Mouse (Mus musculus): ENCODE measurements at regions not wholly inside any gene's neighbourhood (a gene's known extent, or its start where the extent isn't known, plus 50 kb on each side); places are given as distances from the start of the nearest gene placed in this dataset.

- TF ChIP-seq POLR2A (IDR thresholded peaks at IDR 0.05; ENCODE audit: control insufficient read depth, extremely low read depth, insufficient read depth, low read length, poor library complexity): no peak
- no peak for TF ChIP-seq CTCF (IDR thresholded peaks at IDR 0.05; ENCODE audit: borderline replicate concordance, control insufficient read depth, extremely low read depth, insufficient read depth, low read length, poor library complexity)
- no peak overlapping the region for H3K4me3 ChIP-seq (ENCODE audit: control insufficient read depth, insufficient read depth, low read length)
- H3K36me3 ChIP-seq (ENCODE audit: control insufficient read depth, insufficient read depth, low read length): no peaks in the 10 kb centered on the region
- no peak for DNase-seq
- H3K4me1 ChIP-seq (replicated peaks; ENCODE audit: control insufficient read depth, insufficient read depth, low read length): no peaks in the 10 kb centered on the region
- H3K27me3 ChIP-seq (ENCODE audit: control insufficient read depth, insufficient read depth, low read length): no peaks in the 10 kb centered on the region
- 78% methylated on average over 3 of the region's 3 CpGs for WGBS
- no peak overlapping the region for H3K27ac ChIP-seq (ENCODE audit: control insufficient read depth, insufficient read depth, low read length)
Observed at GRCm38 (mm10) chr7:83035190-83035589, 168.1 kb downstream of the Mex3b start.

- DNase-seq: no peak
- no peak for TF ChIP-seq CTCF (IDR thresholded peaks at IDR 0.05; ENCODE audit: borderline replicate concordance, control insufficient read depth, extremely low read depth, insufficient read depth, low read length, poor library complexity)
- TF ChIP-seq POLR2A (IDR thresholded peaks at IDR 0.05; ENCODE audit: control insufficient read depth, extremely low read depth, insufficient read depth, low read length, poor library complexity): no peak
- H3K27me3 ChIP-seq (ENCODE audit: control insufficient read depth, insufficient read depth, low read length): no peaks in the 10 kb centered on the region
- no peak overlapping the region for H3K4me3 ChIP-seq (ENCODE audit: control insufficient read depth, insufficient read depth, low read length)
- H3K36me3 ChIP-seq (ENCODE audit: control insufficient read depth, insufficient read depth, low read length): no peaks in the 10 kb centered on the region
- H3K27ac ChIP-seq (ENCODE audit: control insufficient read depth, insufficient read depth, low read length): no peak overlapping the region
- WGBS: 94% methylated on average over 2 of the region's 2 CpGs
- no peaks in the 10 kb centered on the region for H3K4me1 ChIP-seq (replicated peaks; ENCODE audit: control insufficient read depth, insufficient read depth, low read length)
Observed at GRCm38 (mm10) chr7:83036397-83036796, 169.3 kb downstream of the Mex3b start.

GRCm38 (mm10) chr7:83037100-83037499, 170.0 kb downstream of the Mex3b start:
- Histone ChIP-seq H3K4me1 (replicated peaks; ENCODE audit: control insufficient read depth, insufficient read depth, low read length) (no peaks in the 10 kb centered on the region), H3K27ac (ENCODE audit: control insufficient read depth, insufficient read depth, low read length) (no peak overlapping the region), H3K4me3 (ENCODE audit: control insufficient read depth, insufficient read depth, low read length) (no peak overlapping the region), H3K36me3 (ENCODE audit: control insufficient read depth, insufficient read depth, low read length) (no peaks in the 10 kb centered on the region), H3K27me3 (ENCODE audit: control insufficient read depth, insufficient read depth, low read length) (no peaks in the 10 kb centered on the region)
- TF ChIP-seq CTCF (IDR thresholded peaks at IDR 0.05; ENCODE audit: borderline replicate concordance, control insufficient read depth, extremely low read depth, insufficient read depth, low read length, poor library complexity) (no peak), POLR2A (IDR thresholded peaks at IDR 0.05; ENCODE audit: control insufficient read depth, extremely low read depth, insufficient read depth, low read length, poor library complexity) (no peak)
- 68% methylated on average over 2 of the region's 2 CpGs for WGBS
- DNase-seq: no peak

GRCm38 (mm10) chr7:83037714-83038113, 170.6 kb downstream of the Mex3b start:
- no peak for DNase-seq
- no peak overlapping the region for H3K4me3 ChIP-seq (ENCODE audit: control insufficient read depth, insufficient read depth, low read length)
- no peaks in the 10 kb centered on the region for H3K36me3 ChIP-seq (ENCODE audit: control insufficient read depth, insufficient read depth, low read length)
- TF ChIP-seq CTCF (IDR thresholded peaks at IDR 0.05; ENCODE audit: borderline replicate concordance, control insufficient read depth, extremely low read depth, insufficient read depth, low read length, poor library complexity) (no peak), POLR2A (IDR thresholded peaks at IDR 0.05; ENCODE audit: control insufficient read depth, extremely low read depth, insufficient read depth, low read length, poor library complexity) (no peak)
- H3K27ac ChIP-seq (ENCODE audit: control insufficient read depth, insufficient read depth, low read length): no peak overlapping the region
- 99% methylated on average over 2 of the region's 2 CpGs for WGBS
- no peaks in the 10 kb centered on the region for H3K27me3 ChIP-seq (ENCODE audit: control insufficient read depth, insufficient read depth, low read length)
- H3K4me1 ChIP-seq (replicated peaks; ENCODE audit: control insufficient read depth, insufficient read depth, low read length): no peaks in the 10 kb centered on the region

- H3K27ac ChIP-seq (ENCODE audit: control insufficient read depth, insufficient read depth, low read length): no peak overlapping the region
- H3K27me3 ChIP-seq (ENCODE audit: control insufficient read depth, insufficient read depth, low read length): no peaks in the 10 kb centered on the region
- WGBS: 93% methylated on average over 3 of the region's 3 CpGs
- no peak for TF ChIP-seq POLR2A (IDR thresholded peaks at IDR 0.05; ENCODE audit: control insufficient read depth, extremely low read depth, insufficient read depth, low read length, poor library complexity)
- TF ChIP-seq CTCF (IDR thresholded peaks at IDR 0.05; ENCODE audit: borderline replicate concordance, control insufficient read depth, extremely low read depth, insufficient read depth, low read length, poor library complexity): no peak
- H3K4me1 ChIP-seq (replicated peaks; ENCODE audit: control insufficient read depth, insufficient read depth, low read length): no peaks in the 10 kb centered on the region
- DNase-seq: no peak
- no peaks in the 10 kb centered on the region for H3K36me3 ChIP-seq (ENCODE audit: control insufficient read depth, insufficient read depth, low read length)
- H3K4me3 ChIP-seq (ENCODE audit: control insufficient read depth, insufficient read depth, low read length): no peak overlapping the region
Observed at GRCm38 (mm10) chr7:83043746-83044145, 176.6 kb downstream of the Mex3b start.

GRCm38 (mm10) chr7:83045266-83045665, 178.1 kb downstream of the Mex3b start:
- DNase-seq: no peak
- 97% methylated on average over 3 of the region's 3 CpGs for WGBS
- no peak overlapping the region for H3K27ac ChIP-seq (ENCODE audit: control insufficient read depth, insufficient read depth, low read length)
- no peaks in the 10 kb centered on the region for H3K36me3 ChIP-seq (ENCODE audit: control insufficient read depth, insufficient read depth, low read length)
- no peak for TF ChIP-seq POLR2A (IDR thresholded peaks at IDR 0.05; ENCODE audit: control insufficient read depth, extremely low read depth, insufficient read depth, low read length, poor library complexity)
- no peak for TF ChIP-seq CTCF (IDR thresholded peaks at IDR 0.05; ENCODE audit: borderline replicate concordance, control insufficient read depth, extremely low read depth, insufficient read depth, low read length, poor library complexity)
- H3K4me3 ChIP-seq (ENCODE audit: control insufficient read depth, insufficient read depth, low read length): no peak overlapping the region
- no peaks in the 10 kb centered on the region for H3K27me3 ChIP-seq (ENCODE audit: control insufficient read depth, insufficient read depth, low read length)
- H3K4me1 ChIP-seq (replicated peaks; ENCODE audit: control insufficient read depth, insufficient read depth, low read length): no peaks in the 10 kb centered on the region

- WGBS: 91% methylated on average over 3 of the region's 3 CpGs
Observed at GRCm38 (mm10) chr7:83050011-83050410, 182.9 kb downstream of the Mex3b start.

More at GRCm38 (mm10) chr7:83050011-83050410, 182.9 kb downstream of the Mex3b start:
- Histone ChIP-seq H3K36me3 (ENCODE audit: control insufficient read depth, insufficient read depth, low read length) (no peaks in the 10 kb centered on the region), H3K4me1 (replicated peaks; ENCODE audit: control insufficient read depth, insufficient read depth, low read length) (no peaks in the 10 kb centered on the region), H3K27ac (ENCODE audit: control insufficient read depth, insufficient read depth, low read length) (no peak overlapping the region), H3K27me3 (ENCODE audit: control insufficient read depth, insufficient read depth, low read length) (no peaks in the 10 kb centered on the region), H3K4me3 (ENCODE audit: control insufficient read depth, insufficient read depth, low read length) (no peak overlapping the region)
- DNase-seq: no peak
- no peak for TF ChIP-seq POLR2A (IDR thresholded peaks at IDR 0.05; ENCODE audit: control insufficient read depth, extremely low read depth, insufficient read depth, low read length, poor library complexity)
- no peak for TF ChIP-seq CTCF (IDR thresholded peaks at IDR 0.05; ENCODE audit: borderline replicate concordance, control insufficient read depth, extremely low read depth, insufficient read depth, low read length, poor library complexity)
